Mouse (Mus musculus): ENCODE measurements around the gene Lrriq4. TPM values are rescaled to one million over a fixed set of nuclear protein-coding genes. Genes with fewer than 3 reads are reported as not detected.
"Not testable (repeated sequence)": the region's sequence is repeated elsewhere in the genome, so short reads cannot be mapped to it uniquely, and the experiment has no call there.

The Lrriq4 gene
- total RNA-seq, 2 experiments from 2014 or later, result not detected

DNA sequence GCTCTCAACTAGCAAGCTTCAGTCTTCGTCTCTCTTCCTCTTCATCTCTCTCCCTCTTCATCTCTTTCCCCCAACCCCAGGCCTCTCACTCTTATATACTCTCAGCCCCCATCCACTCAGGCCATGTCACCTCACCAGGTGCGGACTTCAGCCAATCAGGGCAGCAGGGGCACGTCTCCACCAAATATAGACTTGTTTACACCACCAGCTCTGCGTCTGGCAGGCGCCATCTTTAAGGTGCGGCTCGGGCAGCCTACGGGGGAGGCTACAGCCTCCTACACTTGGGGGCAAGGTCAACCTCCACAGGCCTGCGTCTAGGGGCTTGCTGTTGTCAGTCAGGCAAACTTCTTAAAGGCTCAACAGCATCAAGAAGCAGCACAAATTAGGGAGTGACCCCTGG lies 14.2 kb downstream of the Lrriq4 start:
- DNase-seq (ENCODE audit: low spot score in 2 of 2), result no peak

DNA sequence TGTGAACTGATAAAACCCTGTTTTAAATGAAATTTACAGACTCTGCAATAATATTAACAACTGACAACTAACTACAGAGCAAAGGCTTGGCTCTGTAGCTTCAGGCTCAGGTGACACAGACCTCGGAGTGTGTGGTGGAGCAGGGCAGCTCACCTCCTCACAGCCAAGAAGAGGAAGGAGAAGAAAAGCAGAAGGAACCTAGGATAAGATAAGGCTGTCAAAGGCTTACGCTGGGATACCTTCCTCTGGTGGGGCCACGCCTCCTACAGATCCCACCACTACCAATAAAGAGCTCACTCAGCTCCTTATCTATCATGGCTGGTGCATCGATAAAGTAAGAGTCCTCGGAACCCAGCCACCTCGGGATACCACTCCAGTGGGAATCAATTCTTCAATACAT lies 38.9 kb downstream of the Lrriq4 start:
- DNase-seq (ENCODE audit: low spot score in 2 of 2), result no peak

DNA sequence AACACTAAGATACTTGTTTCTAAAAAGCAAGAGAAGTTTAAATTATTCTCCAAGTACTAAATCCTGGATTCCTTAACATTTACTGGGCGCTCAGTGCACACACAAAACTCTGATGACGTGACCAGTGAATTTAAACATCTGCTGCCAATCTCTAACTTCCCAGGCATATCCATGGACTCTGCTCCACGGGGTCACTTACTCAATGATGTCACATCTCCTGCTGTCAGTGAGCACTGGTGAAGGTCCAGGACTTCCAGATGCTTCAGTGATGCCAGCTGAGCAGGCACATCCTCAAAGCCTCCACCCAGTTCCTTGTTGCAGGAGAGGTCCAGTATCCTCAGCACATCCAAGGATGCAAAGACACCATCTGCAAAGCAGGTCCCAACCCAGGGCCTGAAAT lies 42.9 kb downstream of the Lrriq4 start:
- DNase-seq (ENCODE audit: low spot score in 2 of 2), result no peak

DNA sequence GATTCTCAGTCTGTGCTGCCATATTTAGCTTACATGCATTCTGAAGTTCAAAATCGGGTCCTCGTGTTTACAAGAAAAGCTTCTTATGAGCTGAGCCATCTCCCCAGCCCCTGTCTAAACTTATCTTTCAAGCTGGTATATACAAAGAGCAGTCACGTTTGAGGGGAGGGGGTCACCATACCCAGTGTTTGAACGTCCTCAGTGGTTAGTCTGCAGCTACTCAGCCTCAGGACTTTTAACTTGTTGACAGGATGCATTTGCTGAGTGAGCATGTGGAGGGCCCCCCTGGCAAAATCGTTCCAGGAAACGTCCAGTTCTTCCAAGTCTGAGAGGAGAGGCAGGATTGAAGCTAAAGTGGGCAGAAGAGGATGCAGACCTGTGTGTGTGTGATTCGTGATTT lies 46.7 kb downstream of the Lrriq4 start:
- no peak for DNase-seq (ENCODE audit: low spot score in 2 of 2)

DNA sequence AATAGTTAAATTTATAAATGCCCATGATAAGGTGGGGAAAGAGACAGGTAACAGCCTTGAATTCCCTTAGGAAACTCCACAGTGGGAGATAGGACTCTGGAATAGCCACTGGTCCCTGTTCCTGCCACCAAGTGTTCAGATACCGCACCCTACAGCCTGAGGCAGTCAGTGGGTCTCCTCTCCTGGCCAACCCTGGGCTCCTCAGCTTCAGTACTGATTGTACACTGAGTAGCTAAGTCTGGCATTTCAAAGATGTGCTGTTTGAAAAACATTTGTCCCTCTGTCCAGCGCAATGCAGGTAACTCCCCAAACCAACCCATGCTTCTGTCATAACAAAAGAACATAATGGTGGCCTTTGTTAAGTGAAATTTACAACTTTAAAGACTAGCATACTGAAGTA lies 51.4 kb downstream of the Lrriq4 start:
- DNase-seq (ENCODE audit: low spot score in 2 of 2), result no peak

DNA sequence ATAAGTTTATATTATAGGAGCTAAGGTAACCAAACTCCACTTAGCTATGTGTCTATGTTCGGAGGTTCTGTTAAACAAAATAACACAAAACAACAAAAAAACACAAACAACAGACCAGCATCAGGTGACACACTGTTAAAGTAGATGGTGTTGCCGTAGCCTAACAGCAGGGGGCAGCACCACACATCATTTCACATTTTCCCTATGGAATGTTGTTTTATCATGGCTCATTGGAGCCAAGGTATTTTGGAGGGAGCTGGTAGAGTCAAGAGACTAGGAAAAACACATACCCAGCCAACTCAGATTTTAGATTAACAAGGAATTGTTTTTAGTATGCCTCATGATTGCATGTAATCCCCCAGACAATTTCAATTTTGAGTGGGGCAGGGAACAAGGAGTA lies 52.0 kb downstream of the Lrriq4 start:
- DNase-seq (ENCODE audit: low spot score in 2 of 2), result peak; percentile 29 to 45

DNA sequence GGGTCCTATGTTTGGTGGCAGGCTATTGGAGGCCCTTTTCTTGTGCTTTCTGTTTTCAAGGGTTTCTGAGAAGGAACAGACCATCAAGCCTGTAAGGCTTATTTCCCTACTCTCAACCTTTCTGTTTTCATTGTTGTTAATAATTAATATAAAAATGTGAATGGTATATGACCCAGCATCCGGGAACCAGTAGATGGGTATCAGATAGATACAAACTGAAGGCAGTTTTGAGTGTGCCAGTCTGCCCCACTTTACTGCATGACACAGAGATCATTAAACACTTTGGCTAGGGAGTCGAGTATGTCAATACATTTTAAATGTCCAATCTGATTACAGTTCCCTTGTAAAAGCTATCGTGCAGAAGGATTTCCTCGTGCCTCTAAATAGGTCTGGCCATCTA lies 53.6 kb downstream of the Lrriq4 start:
- no peak for DNase-seq (ENCODE audit: low spot score in 2 of 2)

DNA sequence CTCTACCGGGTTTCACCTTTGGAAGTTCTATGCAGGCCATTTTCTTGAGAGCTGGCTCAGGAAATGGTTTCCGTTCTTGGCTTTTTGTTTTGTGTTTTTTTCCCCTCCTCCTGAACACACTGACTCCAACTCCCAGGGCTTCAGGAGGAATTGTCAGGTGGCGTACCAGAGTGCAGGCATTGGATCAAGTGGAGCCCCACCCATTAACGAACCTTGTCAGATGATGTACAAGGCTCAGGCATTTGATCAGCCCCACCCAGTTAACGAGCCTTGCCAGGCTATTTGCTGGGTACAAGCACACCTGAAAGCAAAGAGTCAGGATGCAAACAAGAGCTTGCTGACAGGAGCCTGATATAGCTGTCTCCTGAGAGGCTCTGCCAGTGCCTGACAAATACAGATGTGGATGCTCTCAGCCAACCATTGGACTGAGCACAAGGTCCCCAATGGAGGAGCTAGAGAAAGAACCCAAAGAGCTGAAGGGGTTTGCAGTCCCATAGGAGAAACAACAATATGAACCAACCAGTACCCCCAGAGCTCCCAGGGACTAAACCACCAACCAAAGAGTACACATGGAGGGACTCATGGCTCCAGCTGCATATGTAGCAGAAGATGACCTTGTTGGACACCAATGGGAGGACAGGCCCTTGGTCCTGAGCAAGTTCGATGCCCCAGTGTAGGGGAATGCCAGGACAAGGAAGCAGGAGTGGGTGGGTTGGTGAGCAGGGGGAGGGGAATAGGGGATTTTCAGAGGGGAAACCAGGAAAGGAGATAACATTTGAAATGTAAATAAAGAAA lies 55.6 kb downstream of the Lrriq4 start, which contains the start of gene Lrrc31:
Gene Lrrc31 (minus strand): TSS at position 133 of the 795 bp plus-strand sequence.
- not testable (repeated sequence) for DNase-seq (ENCODE audit: low spot score in 2 of 2)

DNA sequence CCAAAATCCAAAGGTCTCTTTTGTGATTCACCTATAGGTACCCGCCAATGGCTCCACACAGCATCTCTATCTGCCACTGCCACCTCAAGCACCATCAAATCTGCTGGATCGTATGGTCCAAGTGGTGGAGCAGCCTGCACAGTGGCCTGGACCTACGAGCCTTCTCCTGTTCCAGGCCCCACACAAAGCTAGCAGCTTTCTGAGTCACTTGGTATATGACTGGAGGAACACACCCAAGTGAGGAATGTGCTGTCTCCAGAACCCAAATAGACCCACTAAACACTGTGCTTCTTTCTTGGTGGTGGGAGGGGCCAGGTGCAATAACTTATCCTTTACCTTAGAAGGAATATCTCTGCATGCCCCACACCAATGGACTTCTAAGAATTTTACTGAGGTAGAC lies 61.7 kb downstream of the Lrriq4 start:
- DNase-seq (ENCODE audit: low spot score in 2 of 2), result no peak

DNA sequence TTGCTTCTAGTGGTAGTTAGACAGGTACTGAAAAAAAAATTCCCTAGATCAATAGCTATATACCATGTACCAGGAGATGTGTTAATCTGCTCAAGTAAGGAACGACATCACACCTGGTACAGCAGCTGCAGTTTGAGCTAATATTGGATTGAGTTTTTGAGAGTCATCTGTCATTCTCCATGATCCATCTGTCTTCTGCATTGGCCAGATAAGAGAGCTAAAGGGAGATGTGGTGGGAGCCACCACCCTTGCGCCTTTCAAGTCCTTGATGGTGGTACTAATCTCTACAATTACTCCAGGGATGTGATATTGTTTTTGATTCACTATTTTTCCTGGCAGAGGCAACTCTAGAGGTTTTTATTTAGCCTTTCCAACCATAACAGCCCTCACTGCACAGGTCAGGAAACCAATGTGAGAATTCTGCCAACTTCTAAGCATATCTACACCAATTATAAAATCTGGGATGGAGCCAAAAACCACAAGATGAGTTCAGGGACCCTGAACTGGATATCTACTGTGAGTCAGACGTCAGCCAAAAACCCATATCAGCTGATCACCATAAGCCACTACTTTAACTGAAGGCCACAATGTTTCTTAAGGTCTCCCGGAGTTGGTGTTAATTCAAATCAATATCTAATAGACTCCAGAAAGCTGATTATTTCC lies 62.4 kb downstream of the Lrriq4 start:
- DNase-seq (ENCODE audit: low spot score in 2 of 2), result no peak

DNA sequence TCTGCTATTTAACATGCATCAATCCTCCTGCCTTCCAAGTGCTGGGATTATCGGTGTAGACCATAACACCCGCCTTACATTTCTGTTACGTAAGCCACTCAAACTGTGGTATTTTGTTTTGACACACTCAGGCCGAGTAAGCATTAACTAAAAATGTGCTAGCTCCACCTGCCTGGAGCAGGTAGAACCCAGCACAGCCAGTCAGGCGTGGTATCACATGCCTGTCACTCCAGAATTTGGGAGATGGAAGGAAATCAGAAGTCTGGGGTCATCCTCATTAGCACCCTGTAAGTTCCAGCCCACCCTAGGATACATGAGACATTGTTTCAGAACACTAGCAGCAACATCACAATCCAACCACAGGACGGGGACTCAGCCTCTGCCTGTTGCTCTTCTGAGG lies 65.9 kb downstream of the Lrriq4 start:
- DNase-seq (ENCODE audit: low spot score in 2 of 2), result no peak

DNA sequence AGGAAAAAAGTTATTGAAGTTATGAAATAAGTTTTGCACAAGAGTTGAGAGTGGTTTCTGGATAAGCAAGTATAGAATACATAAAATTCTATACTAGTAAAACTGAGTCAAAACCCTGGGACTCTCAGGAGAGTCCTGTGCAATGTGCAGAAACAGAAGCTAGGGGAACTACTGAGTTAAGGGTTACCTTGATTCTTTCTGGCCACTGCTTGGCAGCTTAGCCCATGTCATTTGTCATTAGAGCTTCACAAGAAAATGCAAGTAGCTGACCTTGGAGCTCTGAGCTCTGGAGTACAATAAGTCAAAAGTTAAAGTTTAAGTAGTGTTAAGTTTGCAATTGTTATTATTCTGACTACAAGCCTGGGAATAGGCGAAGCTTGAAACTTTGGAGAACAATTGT lies 69.0 kb downstream of the Lrriq4 start:
- no peak for DNase-seq (ENCODE audit: low spot score in 2 of 2)

DNA sequence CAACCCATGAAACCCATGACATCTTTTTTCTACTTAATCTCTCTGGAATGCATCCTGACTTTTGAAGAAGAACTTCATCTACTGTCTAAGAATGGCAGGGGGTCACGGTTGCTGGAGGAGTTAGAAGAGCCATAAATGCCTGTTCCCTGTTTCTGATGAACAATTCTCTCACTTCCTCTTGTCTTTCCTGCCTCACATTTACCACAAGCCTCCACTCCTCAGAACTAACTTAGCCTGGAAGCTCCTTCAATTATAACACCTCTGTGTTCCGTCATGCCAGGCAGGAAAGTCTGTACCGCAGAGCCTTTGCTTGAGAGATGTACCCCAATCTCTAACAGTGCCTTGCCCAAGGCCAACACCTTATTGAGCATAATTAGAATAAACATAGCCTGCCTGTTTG lies 74.3 kb downstream of the Lrriq4 start:
- DNase-seq (ENCODE audit: low spot score in 2 of 2), result no peak

Other genes with a start within 250 kb of the Lrriq4 start
- 10 to 100 TPM; 15.6 to 18.0 TPM for gene Mecom, start 96.5 kb upstream of the Lrriq4 start, total RNA-seq (2021)
- not detected for gene Actrt3, start 44.6 kb upstream of the Lrriq4 start, total RNA-seq (2021)
- 10 to 100 TPM; 16.5 to 22.0 TPM for gene Mynn, start 42.4 kb upstream of the Lrriq4 start, total RNA-seq (2021)
- not detected for gene Lrrc34, start 3.4 kb downstream of the Lrriq4 start, total RNA-seq (2021)
- not detected for gene Lrrc31, start 55.3 kb downstream of the Lrriq4 start, total RNA-seq (2021)
- gene Samd7, start 101.8 kb downstream of the Lrriq4 start, total RNA-seq (2021), result 1 to 10 TPM; 1.8 to 2.1 TPM
- gene Sec62, start 148.4 kb downstream of the Lrriq4 start, total RNA-seq (2021), result 10 to 100 TPM; 78.3 to 88.1 TPM
- gene Gpr160, start 211.4 kb downstream of the Lrriq4 start, total RNA-seq (2021), result 1 to 10 TPM; 1.6 to 1.9 TPM